Mouse (Mus musculus): ENCODE measurements around the gene Mipep. TPM values are rescaled to one million over a fixed set of nuclear protein-coding genes. Genes with fewer than 3 reads are reported as not detected.

Gene Mipep
- polyA plus RNA-seq, 1 experiment from 2014 or later = 20.4 TPM

DNA sequence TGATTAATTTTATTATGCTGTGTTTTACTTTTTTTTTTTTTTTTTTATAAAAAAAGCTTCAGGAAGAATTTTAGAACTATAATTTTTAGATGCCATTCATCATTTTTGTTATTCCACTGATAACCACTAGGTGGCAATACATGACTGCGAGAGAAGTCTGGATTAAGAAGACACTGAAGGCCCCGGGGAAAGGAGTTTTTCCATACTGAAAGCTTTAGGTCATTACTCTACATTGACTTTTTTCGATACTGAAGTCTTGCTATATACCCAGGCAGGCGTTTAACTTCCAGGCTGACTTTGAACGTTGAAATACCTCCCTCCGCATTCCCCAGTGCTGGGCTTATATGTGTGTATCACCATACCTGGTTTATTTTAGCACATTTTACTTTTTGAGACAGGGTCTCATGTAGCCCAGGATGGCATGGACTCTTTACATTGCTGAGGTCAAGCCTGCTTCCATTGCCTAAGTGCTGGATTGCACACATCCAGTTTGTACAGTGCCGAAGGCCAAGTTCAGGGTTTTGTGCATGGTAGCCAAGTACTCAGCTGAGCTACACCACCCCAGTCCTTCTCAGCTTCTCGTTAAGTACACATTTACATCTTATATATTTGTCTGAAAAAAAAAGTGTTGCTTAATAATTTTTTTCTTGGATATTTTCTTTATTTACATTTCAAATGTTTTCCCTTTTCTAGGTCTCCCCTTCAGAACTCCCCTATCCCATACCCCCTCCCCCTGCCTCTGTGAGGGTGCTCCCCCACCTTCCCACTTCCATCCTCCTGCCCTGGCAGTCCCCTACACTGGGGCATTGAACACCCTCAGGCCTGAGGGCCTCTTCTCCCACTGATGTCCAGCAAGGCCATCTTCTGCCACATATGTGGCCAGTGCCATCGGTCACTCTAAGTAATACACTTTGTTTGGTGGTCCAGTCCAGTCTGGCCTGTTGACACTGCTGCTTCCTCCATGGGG, 15.7 kb downstream of the Mipep start:
- no peaks in the 10 kb centered on the region for H3K27me3 ChIP-seq (ENCODE audit: control insufficient read depth, insufficient read depth, low read length)
- 54% methylated on average over 9 of the region's 9 CpGs for WGBS
- peaks cover 10% of the 10 kb centered on the region; the same call in 1 of the 2 replicates for H3K36me3 ChIP-seq (ENCODE audit: control insufficient read depth, insufficient read depth, low read length)
- peak; percentile 41; the same call in 1 of the 2 replicates for ATAC-seq (ENCODE audit: low read depth)
- H3K4me3 ChIP-seq (ENCODE audit: low read depth, low read length) = no peak overlapping the region
- H3K4me1 ChIP-seq (ENCODE audit: control insufficient read depth, insufficient read depth, low read length) = no peaks in the 10 kb centered on the region
- no peaks in the 10 kb centered on the region for H3K9me3 ChIP-seq (ENCODE audit: control insufficient read depth, low read length)
- no peak overlapping the region for H3K27ac ChIP-seq (ENCODE audit: low read depth, low read length)
- H3K9ac ChIP-seq (replicated peaks; ENCODE audit: low read depth, low read length) = no peak overlapping the region
- H3K4me2 ChIP-seq (ENCODE audit: low read depth, low read length) = no peak overlapping the region

DNA sequence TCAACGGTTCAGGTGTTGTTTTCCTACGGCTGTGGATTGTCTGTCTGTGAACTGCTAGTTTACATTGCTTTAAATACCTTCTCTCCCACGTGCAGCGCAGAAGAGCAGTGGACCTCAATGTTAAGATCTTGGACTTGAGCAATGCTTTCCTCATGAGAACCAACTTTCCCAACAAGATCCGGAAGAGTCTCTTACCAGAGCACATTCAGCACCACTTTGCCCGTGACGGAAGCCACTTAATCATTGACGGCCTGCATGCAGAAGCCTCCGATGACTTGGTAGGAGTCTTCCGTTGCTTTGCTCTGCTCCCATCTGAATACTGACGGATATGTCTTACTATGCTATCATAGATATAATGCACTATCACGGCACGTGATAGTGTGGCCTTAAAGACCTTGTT, 17.7 kb downstream of the Mipep start:
- H3K9ac ChIP-seq (replicated peaks; ENCODE audit: low read depth, low read length) = no peak overlapping the region
- no peak overlapping the region for H3K4me2 ChIP-seq (ENCODE audit: low read depth, low read length)
- no peak for ATAC-seq (ENCODE audit: low read depth)
- H3K4me3 ChIP-seq (ENCODE audit: low read depth, low read length) = no peak overlapping the region
- no peaks in the 10 kb centered on the region for H3K9me3 ChIP-seq (ENCODE audit: control insufficient read depth, low read length)
- peaks cover 8% of the 10 kb centered on the region; the same call in 1 of the 2 replicates for H3K36me3 ChIP-seq (ENCODE audit: control insufficient read depth, insufficient read depth, low read length)
- WGBS = 95% methylated on average over 13 of the region's 13 CpGs
- H3K4me1 ChIP-seq (ENCODE audit: control insufficient read depth, insufficient read depth, low read length) = no peaks in the 10 kb centered on the region
- no peaks in the 10 kb centered on the region for H3K27me3 ChIP-seq (ENCODE audit: control insufficient read depth, insufficient read depth, low read length)
- no peak overlapping the region for H3K27ac ChIP-seq (ENCODE audit: low read depth, low read length)

DNA sequence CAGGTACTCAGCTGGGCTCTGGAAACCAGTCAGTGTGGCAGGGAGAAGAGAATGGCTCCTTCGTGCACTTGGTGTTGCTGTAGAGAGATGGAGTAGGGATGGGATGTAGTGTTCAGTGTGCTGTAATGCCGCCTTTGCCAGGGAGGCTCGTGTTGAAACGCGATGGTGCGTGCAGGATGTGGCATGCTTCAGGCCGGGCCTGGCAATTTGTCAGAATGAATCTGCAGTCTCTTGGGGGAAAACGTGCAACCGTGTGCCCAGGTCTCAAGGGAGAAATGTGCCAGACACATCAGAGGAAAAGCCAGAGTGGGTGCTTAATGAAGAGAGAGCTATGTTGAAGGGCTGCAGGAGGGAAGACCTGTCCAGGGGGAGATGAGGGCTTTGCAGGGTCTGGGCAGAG, 20.6 kb downstream of the Mipep start:
- no peak for ATAC-seq (ENCODE audit: low read depth)
- Histone ChIP-seq H3K4me3 (ENCODE audit: low read depth, low read length) (no peak overlapping the region), H3K9ac (replicated peaks; ENCODE audit: low read depth, low read length) (no peak overlapping the region), H3K36me3 (ENCODE audit: control insufficient read depth, insufficient read depth, low read length) (0 out of 2 replicates have a peak, but pooled peaks cover 3% of the 10 kb centered on the region), H3K9me3 (ENCODE audit: control insufficient read depth, low read length) (no peaks in the 10 kb centered on the region), H3K27ac (ENCODE audit: low read depth, low read length) (no peak overlapping the region), H3K27me3 (ENCODE audit: control insufficient read depth, insufficient read depth, low read length) (no peaks in the 10 kb centered on the region), H3K4me1 (ENCODE audit: control insufficient read depth, insufficient read depth, low read length) (no peaks in the 10 kb centered on the region), H3K4me2 (ENCODE audit: low read depth, low read length) (no peak overlapping the region)
- 87% methylated on average over 9 of the region's 9 CpGs for WGBS

DNA sequence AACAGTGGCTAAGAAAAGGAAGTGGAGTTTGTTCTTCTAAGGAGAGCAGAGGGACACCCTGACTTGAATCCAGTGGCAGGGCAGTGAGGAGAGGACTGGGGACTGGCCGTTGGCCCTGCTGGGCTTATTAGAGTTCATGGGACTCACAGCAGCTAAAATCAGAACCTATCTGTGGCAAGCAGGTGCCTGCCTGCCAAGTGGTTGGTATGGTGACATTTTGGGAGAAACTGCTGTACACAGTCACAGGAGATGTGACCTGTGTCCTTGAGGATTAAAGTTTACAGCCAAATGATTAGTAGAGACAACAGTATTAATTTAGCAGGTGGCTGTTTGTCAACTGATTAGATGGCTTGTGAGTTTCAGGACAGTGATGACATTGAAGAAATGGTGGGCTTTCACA, 21.5 kb downstream of the Mipep start:
- Histone ChIP-seq H3K4me2 (ENCODE audit: low read depth, low read length) (no peak overlapping the region), H3K4me1 (ENCODE audit: control insufficient read depth, insufficient read depth, low read length) (no peaks in the 10 kb centered on the region), H3K9ac (replicated peaks; ENCODE audit: low read depth, low read length) (no peak overlapping the region), H3K4me3 (ENCODE audit: low read depth, low read length) (no peak overlapping the region), H3K36me3 (ENCODE audit: control insufficient read depth, insufficient read depth, low read length) (0 out of 2 replicates have a peak, but pooled peaks cover 3% of the 10 kb centered on the region), H3K27ac (ENCODE audit: low read depth, low read length) (no peak overlapping the region), H3K27me3 (ENCODE audit: control insufficient read depth, insufficient read depth, low read length) (no peaks in the 10 kb centered on the region), H3K9me3 (ENCODE audit: control insufficient read depth, low read length) (no peaks in the 10 kb centered on the region)
- no peak for ATAC-seq (ENCODE audit: low read depth)
- 94% methylated on average over 1 of the region's 1 CpGs for WGBS

DNA sequence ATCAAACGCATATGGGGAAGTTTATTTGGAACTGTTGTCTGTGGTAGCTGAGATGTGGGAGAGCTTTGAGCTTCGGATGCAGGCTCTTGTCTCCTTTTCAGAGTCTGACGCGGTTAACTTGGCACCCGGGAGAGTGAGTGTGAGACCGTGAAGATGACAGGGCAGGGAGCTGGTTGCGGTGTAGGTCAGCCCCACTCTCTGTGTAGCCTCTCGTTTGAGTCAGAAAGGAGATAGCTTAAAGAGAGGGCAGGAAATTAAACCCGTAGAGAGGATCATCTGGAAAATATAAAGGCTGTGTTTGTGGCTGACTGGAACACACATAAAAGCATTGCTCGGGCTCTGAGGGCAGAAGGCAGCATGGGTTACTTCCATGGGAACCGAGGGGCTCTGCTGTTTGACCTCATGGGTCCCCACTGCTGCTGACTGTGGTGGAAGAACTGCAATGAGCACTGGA, 22.5 kb downstream of the Mipep start:
- Histone ChIP-seq H3K4me1 (ENCODE audit: control insufficient read depth, insufficient read depth, low read length) (no peaks in the 10 kb centered on the region), H3K36me3 (ENCODE audit: control insufficient read depth, insufficient read depth, low read length) (0 out of 2 replicates have a peak, but pooled peaks cover 3% of the 10 kb centered on the region), H3K4me2 (ENCODE audit: low read depth, low read length) (no peak overlapping the region), H3K9ac (replicated peaks; ENCODE audit: low read depth, low read length) (no peak overlapping the region), H3K27me3 (ENCODE audit: control insufficient read depth, insufficient read depth, low read length) (no peaks in the 10 kb centered on the region), H3K27ac (ENCODE audit: low read depth, low read length) (no peak overlapping the region), H3K4me3 (ENCODE audit: low read depth, low read length) (no peak overlapping the region), H3K9me3 (ENCODE audit: control insufficient read depth, low read length) (no peaks in the 10 kb centered on the region)
- WGBS = 67% methylated on average over 11 of the region's 11 CpGs
- no peak for ATAC-seq (ENCODE audit: low read depth)

DNA sequence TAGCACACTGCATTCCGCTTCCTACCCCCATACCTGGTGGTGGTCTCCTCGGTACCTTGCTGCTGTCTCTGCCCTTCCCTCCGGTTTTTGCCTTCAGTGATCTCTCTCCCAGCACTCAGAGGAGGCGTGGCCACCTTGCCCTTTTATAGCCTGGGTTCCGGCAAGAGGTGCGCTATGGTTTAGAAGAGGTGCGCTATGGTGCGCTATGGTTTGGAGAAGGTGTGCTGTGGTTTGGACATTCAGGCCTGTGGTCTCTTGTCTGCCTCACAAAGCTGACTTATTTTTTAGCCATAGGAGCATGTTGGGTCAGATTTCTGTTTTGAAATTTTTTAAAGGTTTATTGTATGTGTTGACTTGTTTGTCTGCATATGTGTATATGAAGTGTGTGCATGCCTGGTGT, 25.5 kb downstream of the Mipep start:
- Histone ChIP-seq H3K27me3 (ENCODE audit: control insufficient read depth, insufficient read depth, low read length) (no peaks in the 10 kb centered on the region), H3K9ac (replicated peaks; ENCODE audit: low read depth, low read length) (no peak overlapping the region), H3K27ac (ENCODE audit: low read depth, low read length) (no peak overlapping the region), H3K9me3 (ENCODE audit: control insufficient read depth, low read length) (no peaks in the 10 kb centered on the region), H3K36me3 (ENCODE audit: control insufficient read depth, insufficient read depth, low read length) (no peaks in the 10 kb centered on the region), H3K4me2 (ENCODE audit: low read depth, low read length) (no peak overlapping the region), H3K4me3 (ENCODE audit: low read depth, low read length) (no peak overlapping the region), H3K4me1 (ENCODE audit: control insufficient read depth, insufficient read depth, low read length) (no peaks in the 10 kb centered on the region)
- no peak for ATAC-seq (ENCODE audit: low read depth)
- 91% methylated on average over 8 of the region's 8 CpGs for WGBS

DNA sequence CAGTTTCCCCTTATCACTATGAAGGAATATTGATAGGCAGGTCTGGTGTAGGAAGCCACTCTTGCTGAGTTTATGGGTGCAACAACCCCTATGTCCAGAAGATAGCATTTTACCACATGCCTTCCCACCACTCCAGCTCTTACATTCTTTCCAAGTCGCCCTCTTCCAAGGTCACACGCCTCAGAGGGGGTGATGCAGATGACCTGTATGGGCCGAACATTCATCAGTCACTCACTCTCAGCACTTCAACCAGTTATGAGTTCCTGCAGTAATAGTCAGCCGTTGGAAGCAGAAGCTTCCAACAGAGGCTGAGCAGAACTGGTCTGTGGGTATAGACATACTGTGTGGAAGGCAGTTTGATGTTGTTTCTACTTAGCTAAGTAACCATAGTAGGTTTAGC, 27.2 kb downstream of the Mipep start:
- 95% methylated on average over 4 of the region's 4 CpGs for WGBS
- no peak for ATAC-seq (ENCODE audit: low read depth)
- H3K27me3 ChIP-seq (ENCODE audit: control insufficient read depth, insufficient read depth, low read length) = no peaks in the 10 kb centered on the region
- H3K9me3 ChIP-seq (ENCODE audit: control insufficient read depth, low read length) = no peaks in the 10 kb centered on the region
- no peak overlapping the region for H3K4me2 ChIP-seq (ENCODE audit: low read depth, low read length)
- H3K36me3 ChIP-seq (ENCODE audit: control insufficient read depth, insufficient read depth, low read length) = no peaks in the 10 kb centered on the region
- no peak overlapping the region for H3K27ac ChIP-seq (ENCODE audit: low read depth, low read length)
- H3K4me3 ChIP-seq (ENCODE audit: low read depth, low read length) = no peak overlapping the region
- no peaks in the 10 kb centered on the region for H3K4me1 ChIP-seq (ENCODE audit: control insufficient read depth, insufficient read depth, low read length)
- no peak overlapping the region for H3K9ac ChIP-seq (replicated peaks; ENCODE audit: low read depth, low read length)

DNA sequence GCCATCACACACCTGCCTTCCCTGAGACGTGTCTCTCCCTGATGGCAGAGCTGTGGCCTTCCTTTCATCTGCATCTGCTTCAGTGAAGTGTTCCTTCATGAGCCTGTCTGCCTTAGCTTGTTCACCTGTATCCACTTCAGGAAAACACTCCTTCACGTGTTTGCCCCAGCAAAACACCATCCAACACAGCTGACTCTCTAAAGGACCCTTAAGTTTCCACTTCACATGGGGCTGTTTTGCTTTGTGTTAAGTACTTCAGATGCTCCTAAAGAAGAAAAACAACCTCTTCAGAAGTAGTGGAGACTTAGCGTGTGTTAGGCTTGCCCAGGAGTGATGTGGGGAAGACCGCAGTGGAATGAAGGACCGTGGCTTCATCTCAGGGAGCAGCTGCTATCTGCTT, 30.7 kb downstream of the Mipep start:
- H3K9ac ChIP-seq (replicated peaks; ENCODE audit: low read depth, low read length) = no peak overlapping the region
- no peak overlapping the region for H3K4me3 ChIP-seq (ENCODE audit: low read depth, low read length)
- H3K27me3 ChIP-seq (ENCODE audit: control insufficient read depth, insufficient read depth, low read length) = no peaks in the 10 kb centered on the region
- no peak overlapping the region for H3K4me2 ChIP-seq (ENCODE audit: low read depth, low read length)
- no peaks in the 10 kb centered on the region for H3K9me3 ChIP-seq (ENCODE audit: control insufficient read depth, low read length)
- 93% methylated on average over 5 of the region's 5 CpGs for WGBS
- no peaks in the 10 kb centered on the region for H3K4me1 ChIP-seq (ENCODE audit: control insufficient read depth, insufficient read depth, low read length)
- no peaks in the 10 kb centered on the region for H3K36me3 ChIP-seq (ENCODE audit: control insufficient read depth, insufficient read depth, low read length)
- no peak for ATAC-seq (ENCODE audit: low read depth)
- H3K27ac ChIP-seq (ENCODE audit: low read depth, low read length) = no peak overlapping the region

DNA sequence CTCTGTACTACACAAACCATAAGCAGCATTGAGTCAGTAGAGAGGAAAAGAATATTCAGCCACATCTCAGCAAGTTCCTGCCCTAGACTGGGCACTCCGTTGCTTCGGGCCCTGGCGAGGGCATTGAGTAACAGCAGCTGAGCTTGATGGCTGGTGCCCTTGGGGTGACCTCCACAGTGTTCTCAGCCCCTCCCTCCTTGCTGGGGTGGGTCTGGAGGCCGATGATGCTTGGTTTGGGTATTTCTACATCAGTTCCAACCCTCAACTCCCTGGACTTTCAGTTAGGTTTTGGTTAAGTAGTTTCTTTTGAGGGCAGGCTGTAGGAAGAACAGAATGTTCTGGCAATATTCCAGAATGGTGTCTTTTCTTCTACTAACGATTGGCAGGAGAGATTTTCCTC, 33.7 kb downstream of the Mipep start:
- Histone ChIP-seq H3K4me2 (ENCODE audit: low read depth, low read length) (no peak overlapping the region), H3K9ac (replicated peaks; ENCODE audit: low read depth, low read length) (no peak overlapping the region), H3K27me3 (ENCODE audit: control insufficient read depth, insufficient read depth, low read length) (no peaks in the 10 kb centered on the region), H3K36me3 (ENCODE audit: control insufficient read depth, insufficient read depth, low read length) (no peaks in the 10 kb centered on the region), H3K27ac (ENCODE audit: low read depth, low read length) (no peak overlapping the region), H3K4me3 (ENCODE audit: low read depth, low read length) (no peak overlapping the region), H3K4me1 (ENCODE audit: control insufficient read depth, insufficient read depth, low read length) (no peaks in the 10 kb centered on the region), H3K9me3 (ENCODE audit: control insufficient read depth, low read length) (no peaks in the 10 kb centered on the region)
- WGBS = 84% methylated on average over 5 of the region's 5 CpGs
- no peak for ATAC-seq (ENCODE audit: low read depth)
